Mouse (Mus musculus): ENCODE data around the gene Rnasek. TPM values are rescaled to one million over a fixed set of nuclear protein-coding genes. Genes with fewer than 3 reads are reported as not detected.

Rnasek gene
- polyA plus RNA-seq, 1 experiment = 214 TPM

DNA sequence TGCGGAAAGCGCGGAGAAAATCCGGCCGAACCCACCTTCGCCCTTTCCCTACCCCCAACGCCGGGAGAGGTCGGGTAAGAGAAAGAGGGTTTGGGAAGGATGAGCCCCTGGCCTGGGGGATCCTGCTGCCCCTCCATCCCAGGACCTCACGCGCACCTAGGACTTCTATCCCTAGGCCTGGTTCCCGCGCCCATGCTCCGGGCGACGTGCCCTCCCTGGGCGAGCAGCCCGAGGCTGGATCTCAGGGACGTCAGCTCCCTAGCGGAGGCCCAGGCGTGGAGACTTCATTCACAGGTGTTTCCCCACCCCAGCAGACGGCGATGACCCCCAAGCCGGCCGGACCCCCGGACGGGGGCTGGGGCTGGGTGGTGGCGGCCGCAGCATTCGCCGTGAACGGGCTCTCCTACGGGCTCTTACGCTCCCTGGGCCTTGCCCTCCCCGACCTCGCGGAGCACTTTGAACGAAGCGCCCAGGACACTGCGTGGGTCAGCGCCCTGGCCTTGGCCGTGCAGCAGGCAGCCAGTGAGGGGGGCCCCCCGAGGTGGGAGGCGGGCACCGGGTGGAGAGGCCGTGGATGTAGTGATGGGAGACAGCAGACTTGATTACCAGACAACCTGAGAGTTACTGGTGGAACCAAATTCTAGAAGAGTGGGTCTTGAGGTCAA, 25.3 kb downstream of the Rnasek start:
- peaks cover 5% of the 10 kb centered on the region for H3K4me1 ChIP-seq (ENCODE audit: control insufficient read depth, insufficient read depth, insufficient read length, low read length)
- H3K4me3 ChIP-seq (ENCODE audit: insufficient read depth, low read depth, low read length) = peak overlapping the region; percentile 48
- H3K27ac ChIP-seq (replicated peaks; ENCODE audit: low read depth, low read length) = no peak overlapping the region

- Histone ChIP-seq H3K4me3 (ENCODE audit: insufficient read depth, low read depth, low read length) (peak overlapping the region; percentile 48), H3K4me1 (ENCODE audit: control insufficient read depth, insufficient read depth, insufficient read length, low read length) (peaks cover 4% of the 10 kb centered on the region), H3K27ac (replicated peaks; ENCODE audit: low read depth, low read length) (no peak overlapping the region)
These were observed 25.9 kb downstream of the Rnasek start for GRCm38 (mm10) chr11:70213736-70214135.

DNA sequence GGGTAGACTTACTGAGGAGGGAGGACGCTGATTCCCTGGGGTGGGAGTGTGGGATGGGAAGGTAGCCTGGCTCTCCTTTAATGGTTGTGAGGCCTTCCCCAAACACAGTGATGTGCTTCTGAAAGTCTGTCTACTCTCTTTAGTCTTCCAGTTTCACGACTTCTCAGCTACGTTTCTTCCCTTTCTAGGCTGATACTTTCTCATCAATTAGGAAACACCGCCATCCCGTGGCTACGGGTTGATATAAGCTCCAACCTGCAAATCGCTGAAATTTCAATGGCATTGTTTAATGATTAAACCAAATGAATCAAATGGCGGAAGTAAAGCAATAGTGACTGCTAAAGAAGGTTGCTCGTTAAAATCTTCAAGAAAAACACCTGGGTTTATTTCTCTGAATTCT, 26.7 kb downstream of the Rnasek start:
- Histone ChIP-seq H3K4me3 (ENCODE audit: insufficient read depth, low read depth, low read length) (no peak overlapping the region), H3K27ac (replicated peaks; ENCODE audit: low read depth, low read length) (no peak overlapping the region), H3K4me1 (ENCODE audit: control insufficient read depth, insufficient read depth, insufficient read length, low read length) (peaks cover 9% of the 10 kb centered on the region)

DNA sequence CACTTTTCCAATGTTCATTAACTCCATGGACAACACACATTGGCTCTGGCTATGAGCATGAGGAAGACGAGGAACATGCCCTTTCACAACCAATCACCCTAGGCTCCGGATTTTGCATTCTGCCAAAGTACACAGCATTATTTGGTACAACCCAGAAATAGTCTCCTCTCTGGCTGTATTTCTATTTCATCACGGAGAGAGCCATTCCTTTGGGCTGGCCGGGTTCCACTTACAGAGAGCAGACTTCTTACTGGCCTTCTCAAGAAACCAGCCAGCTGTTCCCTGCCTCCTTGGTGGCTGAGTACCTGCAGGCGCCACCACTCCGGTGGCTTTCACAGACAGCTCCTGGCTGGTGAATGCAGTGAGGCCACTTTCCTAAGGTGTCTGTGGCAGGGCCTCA, 27.2 kb downstream of the Rnasek start, which contains the start of gene Slc16a11:
TSS of gene Slc16a11 (plus strand) at position 330 of the 400 bp plus-strand sequence.
- Histone ChIP-seq H3K27ac (replicated peaks; ENCODE audit: low read depth, low read length) (no peak within 1 kb of the TSS), H3K4me1 (ENCODE audit: control insufficient read depth, insufficient read depth, insufficient read length, low read length) (peaks cover 9% of the 10 kb centered on the region), H3K4me3 (ENCODE audit: insufficient read depth, low read depth, low read length) (peak within 1 kb of the TSS; percentile 48)

GRCm38 (mm10) chr11:70211972-70212371, 27.7 kb downstream of the Rnasek start:
- H3K4me3 ChIP-seq (ENCODE audit: insufficient read depth, low read depth, low read length) = no peak overlapping the region
- peaks cover 9% of the 10 kb centered on the region for H3K4me1 ChIP-seq (ENCODE audit: control insufficient read depth, insufficient read depth, insufficient read length, low read length)
- H3K27ac ChIP-seq (replicated peaks; ENCODE audit: low read depth, low read length) = no peak overlapping the region

GRCm38 (mm10) chr11:70210681-70211080, 29.0 kb downstream of the Rnasek start:
- Histone ChIP-seq H3K27ac (replicated peaks; ENCODE audit: low read depth, low read length) (no peak overlapping the region), H3K4me1 (ENCODE audit: control insufficient read depth, insufficient read depth, insufficient read length, low read length) (peaks cover 11% of the 10 kb centered on the region), H3K4me3 (ENCODE audit: insufficient read depth, low read depth, low read length) (no peak overlapping the region)

- Histone ChIP-seq H3K27ac (replicated peaks; ENCODE audit: low read depth, low read length) (peak overlapping the region; percentile 46; the same call in 1 of the 2 replicates), H3K4me1 (ENCODE audit: control insufficient read depth, insufficient read depth, insufficient read length, low read length) (peaks cover 11% of the 10 kb centered on the region), H3K4me3 (ENCODE audit: insufficient read depth, low read depth, low read length) (no peak overlapping the region)
These were observed 30.8 kb downstream of the Rnasek start for GRCm38 (mm10) chr11:70208778-70209388.

DNA sequence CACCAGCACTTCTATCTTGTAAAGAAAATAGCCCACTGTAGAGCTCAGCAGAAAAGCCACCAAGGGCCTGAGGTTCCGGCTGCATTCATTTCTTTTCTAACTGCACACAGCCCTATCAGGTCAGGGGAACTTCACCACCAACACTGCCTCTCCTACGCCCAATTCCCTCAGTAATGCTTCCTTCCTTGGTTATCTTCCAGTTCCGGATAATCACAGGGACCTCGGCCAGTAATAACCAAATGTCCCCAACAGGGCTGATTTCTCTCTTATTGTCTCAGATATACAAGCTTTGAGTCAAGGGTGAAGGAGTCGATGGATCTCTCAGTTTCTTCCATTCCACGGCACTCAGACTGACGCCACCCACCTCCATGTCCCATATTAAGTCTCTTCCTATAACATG, 32.4 kb downstream of the Rnasek start:
- Histone ChIP-seq H3K27ac (replicated peaks; ENCODE audit: low read depth, low read length) (peak overlapping the region; percentile 38; the same call in 1 of the 2 replicates), H3K4me3 (ENCODE audit: insufficient read depth, low read depth, low read length) (no peak overlapping the region), H3K4me1 (ENCODE audit: control insufficient read depth, insufficient read depth, insufficient read length, low read length) (peaks cover 11% of the 10 kb centered on the region)

- no peak overlapping the region for H3K4me3 ChIP-seq (ENCODE audit: insufficient read depth, low read depth, low read length)
- peaks cover 11% of the 10 kb centered on the region for H3K4me1 ChIP-seq (ENCODE audit: control insufficient read depth, insufficient read depth, insufficient read length, low read length)
- H3K27ac ChIP-seq (replicated peaks; ENCODE audit: low read depth, low read length) = no peak overlapping the region
These were observed 32.8 kb downstream of the Rnasek start for GRCm38 (mm10) chr11:70206801-70207200.

GRCm38 (mm10) chr11:70201691-70202090, 38.0 kb downstream of the Rnasek start:
- Histone ChIP-seq H3K4me3 (ENCODE audit: insufficient read depth, low read depth, low read length) (no peak overlapping the region), H3K4me1 (ENCODE audit: control insufficient read depth, insufficient read depth, insufficient read length, low read length) (peaks cover 2% of the 10 kb centered on the region; the same call in 1 of the 2 replicates), H3K27ac (replicated peaks; ENCODE audit: low read depth, low read length) (no peak overlapping the region)

GRCm38 (mm10) chr11:70200036-70200608, 39.5 kb downstream of the Rnasek start:
- no peaks in the 10 kb centered on the region for H3K4me1 ChIP-seq (ENCODE audit: control insufficient read depth, insufficient read depth, insufficient read length, low read length)
- no peak overlapping the region for H3K27ac ChIP-seq (replicated peaks; ENCODE audit: low read depth, low read length)
- no peak overlapping the region for H3K4me3 ChIP-seq (ENCODE audit: insufficient read depth, low read depth, low read length)

DNA sequence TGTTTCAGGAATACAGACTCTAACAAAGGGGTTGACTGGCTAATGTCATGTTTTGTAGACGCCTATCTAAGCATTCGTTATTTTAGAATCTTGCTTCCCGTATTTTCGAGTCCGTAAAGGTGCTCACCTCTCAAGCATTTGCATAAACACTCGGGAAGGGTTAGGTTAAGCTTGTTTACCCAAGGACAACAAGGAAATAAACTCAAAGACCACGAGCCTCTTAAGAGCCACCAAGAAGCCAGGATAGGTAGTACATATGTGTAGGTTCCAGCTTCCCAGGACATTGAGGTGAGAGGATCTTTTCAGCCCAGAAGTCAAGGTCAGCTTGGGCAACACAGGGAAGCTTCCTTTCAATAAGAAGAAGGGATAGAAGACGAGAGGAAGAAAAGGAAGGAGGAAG, 40.5 kb downstream of the Rnasek start:
- Histone ChIP-seq H3K4me1 (ENCODE audit: control insufficient read depth, insufficient read depth, insufficient read length, low read length) (no peaks in the 10 kb centered on the region), H3K27ac (replicated peaks; ENCODE audit: low read depth, low read length) (no peak overlapping the region), H3K4me3 (ENCODE audit: insufficient read depth, low read depth, low read length) (no peak overlapping the region)

GRCm38 (mm10) chr11:70198332-70198731, 41.3 kb downstream of the Rnasek start:
- Histone ChIP-seq H3K4me1 (ENCODE audit: control insufficient read depth, insufficient read depth, insufficient read length, low read length) (peaks cover 2% of the 10 kb centered on the region; the same call in 1 of the 2 replicates), H3K27ac (replicated peaks; ENCODE audit: low read depth, low read length) (no peak overlapping the region)

GRCm38 (mm10) chr11:70193354-70194285, 46.0 kb downstream of the Rnasek start:
- Histone ChIP-seq H3K4me3 (ENCODE audit: insufficient read depth, low read depth, low read length) (no peak overlapping the region), H3K27ac (replicated peaks; ENCODE audit: low read depth, low read length) (no peak overlapping the region)

More at GRCm38 (mm10) chr11:70198332-70198731, 41.3 kb downstream of the Rnasek start:
- H3K4me3 ChIP-seq (ENCODE audit: insufficient read depth, low read depth, low read length) = no peak overlapping the region

GRCm38 (mm10) chr11:70192157-70192556, 47.5 kb downstream of the Rnasek start:
- Histone ChIP-seq H3K27ac (replicated peaks; ENCODE audit: low read depth, low read length) (no peak overlapping the region), H3K4me3 (ENCODE audit: insufficient read depth, low read depth, low read length) (no peak overlapping the region), H3K4me1 (ENCODE audit: control insufficient read depth, insufficient read depth, insufficient read length, low read length) (peaks cover 11% of the 10 kb centered on the region)

More at GRCm38 (mm10) chr11:70193354-70194285, 46.0 kb downstream of the Rnasek start:
- peaks cover 11% of the 10 kb centered on the region for H3K4me1 ChIP-seq (ENCODE audit: control insufficient read depth, insufficient read depth, insufficient read length, low read length)
